Mouse (Mus musculus) adrenal gland, adult 2 months (tissue): ENCODE data around the gene Cryba4. TPM values are rescaled to one million over a fixed set of nuclear protein-coding genes. Genes with fewer than 3 reads are reported as not detected.

ENCODE experiments used
- DNase-seq: peaks from one replicate; pipeline ENCODE4 v3.0.0; 2021
- polyA plus RNA-seq: library from polyadenylated mRNA; depleted of rRNA; stranded (reverse); fragments of >200 nt; gene quantifications from 2 replicates; pipeline ENCODE4 v1.2.3, GENCODE M21; 2012; rRNA removed
- total RNA-seq, 2 experiments: library from RNA; stranded (reverse); gene quantifications; 2 replicates each; pipeline ENCODE4 v1.2.3; 2021

Cryba4 gene
- total and polyA plus RNA-seq, 3 experiments: 70.5 to 91.5 (median 74.9) TPM

DNA sequence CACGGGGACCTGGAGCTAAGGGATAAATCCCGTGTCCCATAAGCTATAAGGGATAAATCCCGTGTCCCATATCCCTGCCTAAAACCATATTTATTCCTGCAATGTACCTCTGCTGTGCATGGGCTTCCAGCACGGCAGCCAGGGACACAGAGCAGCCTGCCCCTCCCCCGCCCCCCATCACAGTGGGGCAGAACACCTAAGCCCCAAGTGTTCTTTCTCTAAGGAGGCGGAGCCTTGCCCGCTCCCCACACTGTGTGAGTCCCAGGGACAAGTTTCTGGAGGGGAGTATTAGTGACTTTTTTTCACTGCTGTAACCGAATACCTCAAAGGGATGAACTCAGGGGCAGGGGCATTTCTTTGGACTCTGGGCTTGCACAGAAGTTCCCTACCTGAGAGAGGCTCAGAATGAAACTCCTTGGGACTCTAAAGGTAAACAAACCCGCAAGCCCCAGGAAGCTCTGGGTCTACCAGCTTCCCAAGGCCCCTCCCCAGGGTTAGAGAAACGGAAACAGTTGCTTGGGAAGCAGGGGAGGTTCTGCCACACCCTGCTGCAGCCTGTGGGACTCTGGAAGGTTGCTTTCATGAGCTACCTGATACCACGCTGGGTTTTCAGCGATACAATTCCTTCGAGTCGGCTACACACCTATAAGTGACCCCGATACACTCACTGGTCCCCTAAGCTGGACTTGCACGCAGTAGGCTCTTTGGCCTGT, 45.6 kb downstream of the Cryba4 start:
- no peak for DNase-seq

DNA sequence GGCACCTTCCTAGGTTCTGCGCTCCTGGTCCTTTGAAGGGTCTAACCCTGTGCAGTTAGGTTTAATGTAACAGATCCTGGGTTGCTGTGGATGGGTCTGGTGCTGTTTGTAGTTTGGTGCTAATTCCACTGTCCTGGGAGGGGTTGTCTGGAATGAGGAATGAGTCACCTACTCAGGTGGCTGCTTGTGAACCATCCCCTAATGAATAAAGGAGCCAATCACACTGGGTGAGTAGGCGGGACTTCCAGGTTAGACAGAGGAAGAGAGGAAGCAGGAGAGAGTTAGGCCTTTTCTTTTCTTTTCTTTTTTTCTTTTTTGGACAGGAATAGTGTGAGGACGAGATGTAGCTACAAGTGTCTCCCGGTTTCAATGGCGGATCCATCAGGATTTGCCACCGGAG, 52.7 kb downstream of the Cryba4 start:
- no peak for DNase-seq

Other genes with a start within 250 kb of the Cryba4 start
- 1 to 10 TPM; 2.9 to 3.2 TPM for gene Crybb1, start 3.3 kb upstream of the Cryba4 start, total RNA-seq
- gene Crybb1, start 3.3 kb upstream of the Cryba4 start, polyA plus RNA-seq: 5.3 and 6.7 TPM in 2 replicates
- gene Tpst2, start 24.2 kb upstream of the Cryba4 start, total RNA-seq: 100 to 1,000 TPM; 154 to 322 TPM
- 222 and 270 TPM in 2 replicates for gene Tpst2, start 24.2 kb upstream of the Cryba4 start, polyA plus RNA-seq
- 10 to 100 TPM; 30.3 to 38.7 TPM for gene Tfip11, start 73.8 kb upstream of the Cryba4 start, total RNA-seq
- 36.6 and 38.1 TPM in 2 replicates for gene Tfip11, start 73.8 kb upstream of the Cryba4 start, polyA plus RNA-seq
- 10 to 100 TPM; 20.1 to 68.5 TPM for gene Srrd, start 90.5 kb upstream of the Cryba4 start, total RNA-seq
- 43.2 and 47.4 TPM in 2 replicates for gene Srrd, start 90.5 kb upstream of the Cryba4 start, polyA plus RNA-seq
- gene Hps4, start 90.6 kb upstream of the Cryba4 start, total RNA-seq: 10 to 100 TPM; 19.9 to 61.1 TPM
- 62.7 and 64.6 TPM in 2 replicates for gene Hps4, start 90.6 kb upstream of the Cryba4 start, polyA plus RNA-seq
- gene Gm6583, start 103.5 kb upstream of the Cryba4 start, total RNA-seq: under 1 TPM in 1 of 2 experiments, not detected in 1; 0.14 TPM
- not detected in 2 replicates for gene Gm6583, start 103.5 kb upstream of the Cryba4 start, polyA plus RNA-seq
- 1 to 10 TPM; 2.1 to 6.5 TPM for gene Asphd2, start 142.3 kb upstream of the Cryba4 start, total RNA-seq
- gene Asphd2, start 142.3 kb upstream of the Cryba4 start, polyA plus RNA-seq: 2.1 and 5.1 TPM in 2 replicates
- gene Gm6588, start 196.9 kb upstream of the Cryba4 start, total RNA-seq: not detected
- not detected in 2 replicates for gene Gm6588, start 196.9 kb upstream of the Cryba4 start, polyA plus RNA-seq